Mouse (Mus musculus) lung, adult 2 months (tissue): ENCODE data around the gene Cyp2c23.

Experiments used
- CTCF ChIP-seq: fragments of 200-500 bp; IDR thresholded peaks from 2 replicates; pipeline ENCODE4 v1.5.1; 2011; ENCODE audit warnings: mild to moderate bottlenecking, low read length, control low read depth; ENCODE audit not compliant: insufficient read depth
- POLR2A ChIP-seq: fragments of 200-500 bp; IDR thresholded peaks from 2 replicates; pipeline ENCODE4 v1.6.1; 2011; ENCODE audit warnings: low read depth, mild to moderate bottlenecking, control low read depth, low read length, borderline replicate concordance; ENCODE audit errors: extremely low read depth

- TF ChIP-seq CTCF: no peak
- no peak for TF ChIP-seq POLR2A
Measured at GRCm38 (mm10) chr19:44007186-44007585, 21.8 kb downstream of the Cyp2c23 start.
